Mouse (Mus musculus) limb, embryonic 11.5 days (tissue): ENCODE measurements around the gene Esyt3. TPM values are rescaled to one million over a fixed set of nuclear protein-coding genes. Genes with fewer than 3 reads are reported as not detected.

Source experiments
- ATAC-seq: fragments of 200-750 bp; cut with Nextera tagmentation; 2 replicates; pipeline ENCODE4 v1.8.0; 2017; ENCODE audit warnings: low read depth; ENCODE audit not compliant: insufficient number of reproducible peaks, low FRiP score, low TSS enrichment
- DNase-seq: peaks from one replicate; pipeline ENCODE4 v3.0.0-alpha.2; 2015; ENCODE audit warnings: low spot score
- H3K27ac ChIP-seq: fragments of 300-500 bp; sonication (generic); replicated peaks from 2 replicates; pipeline ENCODE4 v1.5.1; 2014; ENCODE audit warnings: low read depth, mild to moderate bottlenecking, low read length
- H3K27me3 ChIP-seq: fragments of 300-500 bp; sonication (generic); 2 replicates; pipeline ENCODE4 v1.6.1; 2014; ENCODE audit warnings: mild to moderate bottlenecking, low read length, mixed read lengths; ENCODE audit not compliant: control insufficient read depth, insufficient read depth
- H3K36me3 ChIP-seq: fragments of 300-500 bp; sonication (generic); 2 replicates; pipeline ENCODE4 v1.6.1; 2014; ENCODE audit warnings: mild to moderate bottlenecking, low read length, moderate library complexity, mixed read lengths; ENCODE audit not compliant: control insufficient read depth, insufficient read depth
- H3K4me1 ChIP-seq: fragments of 300-500 bp; sonication (generic); 2 replicates; pipeline ENCODE4 v1.6.1; 2014; ENCODE audit warnings: low read length, mixed read lengths; ENCODE audit not compliant: control insufficient read depth, insufficient read depth
- H3K4me2 ChIP-seq: fragments of 300-500 bp; sonication (generic); 2 replicates; pipeline ENCODE4 v1.6.1; 2014; ENCODE audit warnings: low read depth, mild to moderate bottlenecking, moderate library complexity; ENCODE audit not compliant: severe bottlenecking
- H3K4me3 ChIP-seq: fragments of 300-500 bp; sonication (generic); 2 replicates; pipeline ENCODE4 v1.5.1; 2014; ENCODE audit warnings: low read depth, low read length
- H3K9ac ChIP-seq: fragments of 300-500 bp; sonication (generic); 2 replicates; pipeline ENCODE4 v1.6.1; 2014; ENCODE audit warnings: mild to moderate bottlenecking, low read length
- H3K9me3 ChIP-seq: fragments of 300-500 bp; sonication (generic); 2 replicates; pipeline ENCODE4 v1.6.1; 2016; ENCODE audit warnings: low read length; ENCODE audit not compliant: control insufficient read depth
- WGBS: fragments of 180-500 bp; shearing (Covaris S2); extraction: QIAGEN DNeasy Blood & Tissue Kit; methylation state at CpG from one replicate; pipeline ENCODE4 v1.1.7; 2014; 5-methylcytosine and 5-hydroxymethylcytosine counted together
- polyA plus RNA-seq: library from polyadenylated mRNA; unstranded; fragments of >200 nt; fragmentation: Nextera tagmentation; extraction: Ambion mirVana; gene quantifications from 2 replicates; pipeline ENCODE4 v1.2.1, GENCODE M21; 2014

Gene Esyt3
- polyA plus RNA-seq, 1 experiment from 2014 or later = 0.13 TPM

DNA sequence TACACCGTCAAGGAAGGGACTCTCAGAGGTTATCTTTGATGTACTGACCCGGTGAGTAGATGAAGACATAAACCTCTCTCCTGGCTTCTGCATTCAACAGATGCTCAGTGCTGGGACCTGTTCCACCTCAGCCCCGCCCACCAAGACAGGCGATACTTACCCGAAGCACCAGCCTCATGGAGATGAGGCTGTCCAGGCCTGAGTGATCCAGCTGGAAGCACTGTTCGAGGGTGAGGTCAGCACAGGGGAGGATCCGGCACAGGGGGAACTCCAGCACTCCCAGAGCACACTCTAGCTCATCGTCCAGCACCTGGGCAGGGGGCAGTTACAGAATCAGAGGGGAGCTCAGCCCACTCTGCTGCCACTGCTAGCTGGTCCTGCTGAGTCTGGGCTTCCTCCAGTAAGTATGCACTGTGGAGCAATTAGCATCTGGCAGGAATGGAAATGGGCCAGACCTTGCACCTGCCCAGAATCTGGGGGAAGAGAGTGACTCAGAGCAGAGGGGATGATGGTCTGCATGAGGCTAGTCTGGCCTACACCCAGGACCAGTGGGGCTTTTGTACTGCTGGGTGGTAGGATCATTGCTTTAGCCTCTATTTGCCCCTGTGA is 38.9 kb downstream of the Esyt3 start:
- WGBS = 46% methylated on average over 8 of the region's 8 CpGs
- no peak overlapping the region for H3K4me2 ChIP-seq
- ATAC-seq (no peak), DNase-seq (no peak)
- H3K27me3 ChIP-seq = no peaks in the 10 kb centered on the region
- no peak overlapping the region for H3K9ac ChIP-seq
- no peak overlapping the region for H3K27ac ChIP-seq
- H3K9me3 ChIP-seq = no peaks in the 10 kb centered on the region
- no peaks in the 10 kb centered on the region for H3K36me3 ChIP-seq
- H3K4me3 ChIP-seq = no peak overlapping the region
- H3K4me1 ChIP-seq = no peaks in the 10 kb centered on the region

GRCm38 (mm10) chr9:99306226-99306625 is 52.1 kb downstream of the Esyt3 start:
- ATAC-seq (no peak), DNase-seq (no peak)
- H3K27ac ChIP-seq = no peak overlapping the region
- no peaks in the 10 kb centered on the region for H3K9me3 ChIP-seq
- no peaks in the 10 kb centered on the region for H3K4me1 ChIP-seq
- peaks cover 5% of the 10 kb centered on the region; the same call in 1 of the 2 replicates for H3K36me3 ChIP-seq
- no peak overlapping the region for H3K4me3 ChIP-seq
- no peak overlapping the region for H3K4me2 ChIP-seq
- WGBS = 79% methylated on average over 6 of the region's 6 CpGs
- no peaks in the 10 kb centered on the region for H3K27me3 ChIP-seq
- no peak overlapping the region for H3K9ac ChIP-seq

DNA sequence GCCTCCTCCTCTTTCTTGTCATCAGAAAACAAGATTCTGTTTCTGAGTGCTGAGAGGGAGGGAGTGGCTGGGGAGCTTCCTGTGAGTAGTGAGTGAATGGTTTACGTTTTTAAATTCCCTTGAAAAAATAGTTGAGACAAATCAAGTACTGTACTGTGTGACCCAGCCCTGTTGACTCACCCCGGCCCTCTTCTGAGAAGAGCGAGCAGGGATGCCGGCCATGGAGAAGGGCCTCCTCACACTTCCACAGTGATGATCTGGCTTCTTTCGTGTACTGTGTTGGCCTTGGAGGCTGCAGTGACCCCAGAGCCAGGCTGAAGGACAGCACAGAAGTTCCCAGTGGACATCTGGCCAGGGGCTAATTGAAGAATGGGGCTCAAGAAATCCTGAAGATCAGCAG is 54.1 kb downstream of the Esyt3 start:
- WGBS = 90% methylated on average over 5 of the region's 5 CpGs
- no peak overlapping the region for H3K9ac ChIP-seq
- no peaks in the 10 kb centered on the region for H3K9me3 ChIP-seq
- H3K27ac ChIP-seq = no peak overlapping the region
- no peak for DNase-seq
- no peaks in the 10 kb centered on the region for H3K27me3 ChIP-seq
- H3K4me3 ChIP-seq = no peak overlapping the region
- H3K4me1 ChIP-seq = no peaks in the 10 kb centered on the region
- ATAC-seq = no peak
- H3K36me3 ChIP-seq = peaks cover 5% of the 10 kb centered on the region; the same call in 1 of the 2 replicates
- H3K4me2 ChIP-seq = no peak overlapping the region

Other genes starting within 250 kb of the Esyt3 start
- gene Pik3cb, start 217.9 kb downstream of the Esyt3 start, polyA plus RNA-seq = 0.41 and 0.51 TPM in 2 replicates
- gene Faiml, start 121.3 kb downstream of the Esyt3 start, polyA plus RNA-seq = not detected in 2 replicates
- 46.5 and 47.0 TPM in 2 replicates for gene Cep70, start 115.2 kb downstream of the Esyt3 start, polyA plus RNA-seq
- gene Mras, start 78.8 kb upstream of the Esyt3 start, polyA plus RNA-seq = 14.1 and 16.4 TPM in 2 replicates
- gene Nme9, start 92.9 kb upstream of the Esyt3 start, polyA plus RNA-seq = 0.31 TPM in 1 of 2 replicates, not detected in the other
- gene Armc8, start 210.3 kb upstream of the Esyt3 start, polyA plus RNA-seq = 20.5 and 20.6 TPM in 2 replicates
- gene Dbr1, start 217.2 kb upstream of the Esyt3 start, polyA plus RNA-seq = 31.2 and 35.4 TPM in 2 replicates